Mouse (Mus musculus): Measurements from ENCODE around the gene Lacc1. TPM values are rescaled to one million over a fixed set of nuclear protein-coding genes. Genes with fewer than 3 reads are reported as not detected.
"Not testable (repeated sequence)": the region's sequence is repeated elsewhere in the genome, so short reads cannot be mapped to it uniquely, and the experiment has no call there.

Lacc1 gene
- polyA plus RNA-seq, 1 experiment from 2014 or later = 3.4 TPM

DNA sequence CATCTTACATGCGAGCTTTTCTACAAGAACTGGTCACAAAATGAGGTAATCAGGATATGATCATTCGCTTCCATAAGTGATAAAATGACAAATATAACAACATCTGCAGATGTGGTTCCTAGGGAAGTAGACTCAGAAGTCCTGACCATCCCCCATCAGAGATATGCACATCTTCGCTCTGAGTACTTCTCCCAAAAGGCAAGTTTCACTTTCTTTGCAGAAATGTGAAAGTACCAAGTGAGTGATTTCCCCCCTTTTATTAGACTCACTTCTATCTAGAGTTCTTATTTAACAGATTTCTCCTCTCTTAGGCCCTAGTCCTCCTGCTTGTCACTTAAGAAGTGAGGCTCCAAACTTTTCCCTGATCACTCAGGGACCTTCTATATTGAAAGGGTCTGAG lies 3.3 kb downstream of the Lacc1 start:
- H3K27ac ChIP-seq (ENCODE audit: low read length) = no peak overlapping the region
- no peak overlapping the region for H3K4me2 ChIP-seq (ENCODE audit: low read depth, low read length)
- no peaks in the 10 kb centered on the region for H3K36me3 ChIP-seq (ENCODE audit: control insufficient read depth, insufficient read depth)
- H3K9me3 ChIP-seq (replicated peaks; ENCODE audit: control insufficient read depth, low read length) = no peaks in the 10 kb centered on the region
- WGBS (ENCODE audit: insufficient replicate concordance) = 66% methylated on average over 3 of the region's 3 CpGs
- H3K4me1 ChIP-seq (ENCODE audit: control insufficient read depth, low read depth, low read length) = peaks cover 5% of the 10 kb centered on the region
- peaks cover 3% of the 10 kb centered on the region; the same call in 1 of the 2 replicates for H3K27me3 ChIP-seq (ENCODE audit: control insufficient read depth, insufficient read depth, low read depth, low read length)
- no peak for ATAC-seq (ENCODE audit: low read depth)
- no peak overlapping the region for H3K4me3 ChIP-seq (ENCODE audit: low read depth, low read length)
- no peak overlapping the region for H3K9ac ChIP-seq (ENCODE audit: low read depth, low read length)

- no peak overlapping the region for H3K4me2 ChIP-seq (ENCODE audit: low read depth, low read length)
- no peak overlapping the region for H3K27ac ChIP-seq (ENCODE audit: low read length)
- peaks cover 3% of the 10 kb centered on the region for H3K4me1 ChIP-seq (ENCODE audit: control insufficient read depth, low read depth, low read length)
- WGBS (ENCODE audit: insufficient replicate concordance) = 55% methylated on average over 5 of the region's 5 CpGs
- no peak for ATAC-seq (ENCODE audit: low read depth)
- no peaks in the 10 kb centered on the region for H3K36me3 ChIP-seq (ENCODE audit: control insufficient read depth, insufficient read depth)
- H3K4me3 ChIP-seq (ENCODE audit: low read depth, low read length) = no peak overlapping the region
- H3K9ac ChIP-seq (ENCODE audit: low read depth, low read length) = no peak overlapping the region
- peaks cover 3% of the 10 kb centered on the region; the same call in 1 of the 2 replicates for H3K27me3 ChIP-seq (ENCODE audit: control insufficient read depth, insufficient read depth, low read depth, low read length)
- no peaks in the 10 kb centered on the region for H3K9me3 ChIP-seq (replicated peaks; ENCODE audit: control insufficient read depth, low read length)
These were observed 4.3 kb downstream of the Lacc1 start for GRCm38 (mm10) chr14:77032433-77032832.

DNA sequence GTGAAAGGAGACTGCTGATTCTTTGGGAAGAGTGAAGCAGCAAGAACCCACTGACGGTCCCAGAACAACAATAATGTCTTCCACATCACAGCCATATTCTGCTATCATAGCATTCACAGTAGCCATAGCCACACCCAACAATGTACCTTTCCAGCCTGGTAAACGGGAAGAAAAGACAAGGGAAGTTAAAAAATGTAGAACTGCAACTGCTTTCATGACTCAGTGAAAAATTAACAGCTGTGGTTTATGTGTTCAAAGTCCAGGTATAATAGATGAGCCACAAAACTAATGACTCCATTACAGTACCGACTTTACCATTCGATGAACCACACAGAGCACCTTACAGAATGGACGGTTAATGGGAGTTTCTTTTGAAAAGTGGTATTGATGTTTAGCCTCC lies 5.9 kb downstream of the Lacc1 start:
- Histone ChIP-seq H3K27ac (ENCODE audit: low read length) (no peak overlapping the region), H3K4me1 (ENCODE audit: control insufficient read depth, low read depth, low read length) (no peaks in the 10 kb centered on the region; the same call in none of the 2 replicates), H3K4me2 (ENCODE audit: low read depth, low read length) (no peak overlapping the region), H3K36me3 (ENCODE audit: control insufficient read depth, insufficient read depth) (no peaks in the 10 kb centered on the region), H3K9ac (ENCODE audit: low read depth, low read length) (no peak overlapping the region), H3K4me3 (ENCODE audit: low read depth, low read length) (no peak overlapping the region), H3K27me3 (ENCODE audit: control insufficient read depth, insufficient read depth, low read depth, low read length) (no peaks in the 10 kb centered on the region), H3K9me3 (replicated peaks; ENCODE audit: control insufficient read depth, low read length) (no peaks in the 10 kb centered on the region)
- 64% methylated on average over 5 of the region's 5 CpGs for WGBS (ENCODE audit: insufficient replicate concordance)
- no peak for ATAC-seq (ENCODE audit: low read depth)

GRCm38 (mm10) chr14:77029319-77030054 lies 7.2 kb downstream of the Lacc1 start:
- Histone ChIP-seq H3K4me2 (ENCODE audit: low read depth, low read length) (no peak overlapping the region), H3K27ac (ENCODE audit: low read length) (no peak overlapping the region), H3K36me3 (ENCODE audit: control insufficient read depth, insufficient read depth) (no peaks in the 10 kb centered on the region), H3K4me1 (ENCODE audit: control insufficient read depth, low read depth, low read length) (no peaks in the 10 kb centered on the region), H3K27me3 (ENCODE audit: control insufficient read depth, insufficient read depth, low read depth, low read length) (no peaks in the 10 kb centered on the region), H3K4me3 (ENCODE audit: low read depth, low read length) (no peak overlapping the region), H3K9me3 (replicated peaks; ENCODE audit: control insufficient read depth, low read length) (no peaks in the 10 kb centered on the region), H3K9ac (ENCODE audit: low read depth, low read length) (no peak overlapping the region)
- ATAC-seq (ENCODE audit: low read depth) = no peak
- WGBS (ENCODE audit: insufficient replicate concordance) = 58% methylated on average over 5 of the region's 5 CpGs

GRCm38 (mm10) chr14:77024499-77024898 lies 12.2 kb downstream of the Lacc1 start:
- no peak overlapping the region for H3K4me3 ChIP-seq (ENCODE audit: low read depth, low read length)
- no peak overlapping the region for H3K9ac ChIP-seq (ENCODE audit: low read depth, low read length)
- ATAC-seq (ENCODE audit: low read depth) = no peak
- H3K9me3 ChIP-seq (replicated peaks; ENCODE audit: control insufficient read depth, low read length) = no peaks in the 10 kb centered on the region
- H3K36me3 ChIP-seq (ENCODE audit: control insufficient read depth, insufficient read depth) = no peaks in the 10 kb centered on the region
- WGBS (ENCODE audit: insufficient replicate concordance) = 70% methylated on average over 3 of the region's 3 CpGs
- H3K27me3 ChIP-seq (ENCODE audit: control insufficient read depth, insufficient read depth, low read depth, low read length) = no peaks in the 10 kb centered on the region
- no peak overlapping the region for H3K4me2 ChIP-seq (ENCODE audit: low read depth, low read length)
- no peaks in the 10 kb centered on the region for H3K4me1 ChIP-seq (ENCODE audit: control insufficient read depth, low read depth, low read length)
- H3K27ac ChIP-seq (ENCODE audit: low read length) = no peak overlapping the region

- Histone ChIP-seq H3K9me3 (replicated peaks; ENCODE audit: control insufficient read depth, low read length) (no peaks in the 10 kb centered on the region), H3K27ac (ENCODE audit: low read length) (no peak overlapping the region), H3K36me3 (ENCODE audit: control insufficient read depth, insufficient read depth) (no peaks in the 10 kb centered on the region), H3K27me3 (ENCODE audit: control insufficient read depth, insufficient read depth, low read depth, low read length) (no peaks in the 10 kb centered on the region), H3K4me1 (ENCODE audit: control insufficient read depth, low read depth, low read length) (no peaks in the 10 kb centered on the region), H3K9ac (ENCODE audit: low read depth, low read length) (no peak overlapping the region), H3K4me3 (ENCODE audit: low read depth, low read length) (no peak overlapping the region), H3K4me2 (ENCODE audit: low read depth, low read length) (peak overlapping the region; percentile 12; the same call in 1 of the 2 replicates)
- ATAC-seq (ENCODE audit: low read depth) = no peak
- 28% methylated on average over 6 of the region's 6 CpGs for WGBS (ENCODE audit: insufficient replicate concordance)
These were observed 19.5 kb downstream of the Lacc1 start for GRCm38 (mm10) chr14:77017211-77017610.

DNA sequence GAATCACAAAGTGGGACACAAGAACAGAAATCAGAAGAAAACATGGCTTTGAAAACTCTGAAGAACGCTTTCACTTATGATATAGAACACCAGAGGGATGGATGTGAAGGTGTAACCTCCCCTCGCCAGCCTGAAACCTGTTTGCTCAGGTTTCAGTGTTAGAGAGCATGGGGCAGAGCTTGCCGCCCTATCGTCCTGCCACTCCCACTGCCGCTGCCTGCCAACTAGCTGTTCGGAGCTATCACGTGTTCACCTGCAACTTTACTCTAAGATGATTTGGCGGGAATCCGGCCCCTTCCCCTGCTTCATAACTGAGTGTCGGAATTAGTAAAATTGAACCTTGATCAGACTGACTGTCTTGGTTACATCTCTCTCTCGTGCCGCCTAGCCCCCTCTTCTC lies 19.9 kb downstream of the Lacc1 start:
- not testable (repeated sequence) for H3K27ac ChIP-seq (ENCODE audit: low read length); H3K36me3 ChIP-seq (ENCODE audit: control insufficient read depth, insufficient read depth); H3K9me3 ChIP-seq (replicated peaks; ENCODE audit: control insufficient read depth, low read length); H3K4me1 ChIP-seq (ENCODE audit: control insufficient read depth, low read depth, low read length); H3K9ac ChIP-seq (ENCODE audit: low read depth, low read length); H3K4me3 ChIP-seq (ENCODE audit: low read depth, low read length); ATAC-seq (ENCODE audit: low read depth); H3K27me3 ChIP-seq (ENCODE audit: control insufficient read depth, insufficient read depth, low read depth, low read length)
- WGBS (ENCODE audit: insufficient replicate concordance) = 45% methylated on average over 12 of the region's 12 CpGs
- peak overlapping the region; percentile 12; the same call in 1 of the 2 replicates for H3K4me2 ChIP-seq (ENCODE audit: low read depth, low read length)

DNA sequence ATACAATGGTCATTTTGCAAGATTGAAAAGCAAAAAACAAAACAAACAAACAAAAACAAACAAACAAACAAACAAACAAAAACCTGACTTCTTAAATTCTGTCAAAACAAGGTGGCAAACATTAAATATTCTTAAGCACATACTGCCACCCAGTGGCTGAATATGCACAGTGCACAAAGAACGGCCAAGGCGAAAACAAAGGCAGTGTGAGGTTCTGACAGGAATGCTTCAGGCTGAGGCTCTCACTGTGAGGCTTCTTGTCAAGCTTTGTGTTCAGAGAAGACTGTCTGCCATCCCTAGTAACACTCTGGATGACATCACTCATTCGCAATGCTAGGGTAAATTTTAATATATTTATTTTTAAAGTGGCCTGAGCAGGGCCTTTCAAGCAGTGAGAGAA lies 24.9 kb downstream of the Lacc1 start:
- no peak for ATAC-seq (ENCODE audit: low read depth)
- no peaks in the 10 kb centered on the region for H3K36me3 ChIP-seq (ENCODE audit: control insufficient read depth, insufficient read depth)
- WGBS (ENCODE audit: insufficient replicate concordance) = 7% methylated on average over 3 of the region's 3 CpGs
- no peak overlapping the region for H3K9ac ChIP-seq (ENCODE audit: low read depth, low read length)
- no peak overlapping the region for H3K4me3 ChIP-seq (ENCODE audit: low read depth, low read length)
- H3K4me2 ChIP-seq (ENCODE audit: low read depth, low read length) = no peak overlapping the region
- H3K9me3 ChIP-seq (replicated peaks; ENCODE audit: control insufficient read depth, low read length) = no peaks in the 10 kb centered on the region
- H3K27ac ChIP-seq (ENCODE audit: low read length) = no peak overlapping the region
- H3K27me3 ChIP-seq (ENCODE audit: control insufficient read depth, insufficient read depth, low read depth, low read length) = no peaks in the 10 kb centered on the region
- no peaks in the 10 kb centered on the region for H3K4me1 ChIP-seq (ENCODE audit: control insufficient read depth, low read depth, low read length)

DNA sequence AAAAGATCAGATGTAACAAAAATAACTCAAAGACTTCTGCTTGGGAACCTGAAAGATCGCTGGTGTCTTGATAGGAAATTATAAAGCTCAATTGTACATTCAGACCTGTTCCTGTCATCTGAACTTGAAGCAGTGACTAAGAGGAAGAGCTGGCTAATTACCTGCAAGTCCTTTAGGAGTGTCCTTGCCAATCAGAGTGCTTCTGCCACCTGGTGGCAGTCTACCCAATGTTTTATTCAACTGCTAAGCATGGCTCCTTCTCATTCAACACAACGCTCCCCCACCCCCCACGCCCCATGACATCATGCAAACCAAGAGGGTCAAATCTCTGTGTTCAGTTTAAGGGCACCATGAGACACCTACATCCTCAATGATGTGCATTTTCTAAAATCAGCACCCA lies 28.5 kb downstream of the Lacc1 start:
- WGBS (ENCODE audit: insufficient replicate concordance) = 13% methylated on average over 3 of the region's 3 CpGs
- Histone ChIP-seq H3K4me1 (ENCODE audit: control insufficient read depth, low read depth, low read length) (no peaks in the 10 kb centered on the region), H3K36me3 (ENCODE audit: control insufficient read depth, insufficient read depth) (no peaks in the 10 kb centered on the region), H3K4me2 (ENCODE audit: low read depth, low read length) (no peak overlapping the region), H3K9me3 (replicated peaks; ENCODE audit: control insufficient read depth, low read length) (no peaks in the 10 kb centered on the region), H3K4me3 (ENCODE audit: low read depth, low read length) (no peak overlapping the region), H3K27me3 (ENCODE audit: control insufficient read depth, insufficient read depth, low read depth, low read length) (no peaks in the 10 kb centered on the region), H3K27ac (ENCODE audit: low read length) (no peak overlapping the region), H3K9ac (ENCODE audit: low read depth, low read length) (no peak overlapping the region)
- 0 out of 2 replicates have a peak, but pooled peaks have one; percentile 11 for ATAC-seq (ENCODE audit: low read depth)
